Mouse (Mus musculus) G1E (cell line): ENCODE data around the gene Gadd45b.

Experiments used
- CTCF ChIP-seq: IDR thresholded peaks from 2 replicates; pipeline ENCODE4 v1.5.1; 2012; ENCODE audit warnings: low read depth, low read length, inconsistent platforms, mixed read lengths
- GATA1 ChIP-seq: IDR thresholded peaks from 2 replicates; pipeline ENCODE4 v1.6.1; 2012; ENCODE audit warnings: borderline replicate concordance, low read length, inconsistent platforms, mixed read lengths
- GATA2 ChIP-seq: IDR thresholded peaks from 2 replicates; pipeline ENCODE4 v1.6.1; 2012; ENCODE audit warnings: low read depth, low read length, inconsistent platforms, borderline replicate concordance
- TAL1 ChIP-seq: conservative IDR thresholded peaks from 2 replicates; pipeline ENCODE4 v1.6.1; 2012; ENCODE audit warnings: low read depth, low read length, inconsistent platforms, mixed read lengths

GRCm38 (mm10) chr10:80972071-80972987, 42.5 kb downstream of the Gadd45b start:
- no peak for TF ChIP-seq GATA1
- TF ChIP-seq CTCF: no peak
- TF ChIP-seq GATA2: no peak
- no peak for TF ChIP-seq TAL1
